ENCODE assay signal across 11 mouse cellular contexts in the genomic region with DNA sequence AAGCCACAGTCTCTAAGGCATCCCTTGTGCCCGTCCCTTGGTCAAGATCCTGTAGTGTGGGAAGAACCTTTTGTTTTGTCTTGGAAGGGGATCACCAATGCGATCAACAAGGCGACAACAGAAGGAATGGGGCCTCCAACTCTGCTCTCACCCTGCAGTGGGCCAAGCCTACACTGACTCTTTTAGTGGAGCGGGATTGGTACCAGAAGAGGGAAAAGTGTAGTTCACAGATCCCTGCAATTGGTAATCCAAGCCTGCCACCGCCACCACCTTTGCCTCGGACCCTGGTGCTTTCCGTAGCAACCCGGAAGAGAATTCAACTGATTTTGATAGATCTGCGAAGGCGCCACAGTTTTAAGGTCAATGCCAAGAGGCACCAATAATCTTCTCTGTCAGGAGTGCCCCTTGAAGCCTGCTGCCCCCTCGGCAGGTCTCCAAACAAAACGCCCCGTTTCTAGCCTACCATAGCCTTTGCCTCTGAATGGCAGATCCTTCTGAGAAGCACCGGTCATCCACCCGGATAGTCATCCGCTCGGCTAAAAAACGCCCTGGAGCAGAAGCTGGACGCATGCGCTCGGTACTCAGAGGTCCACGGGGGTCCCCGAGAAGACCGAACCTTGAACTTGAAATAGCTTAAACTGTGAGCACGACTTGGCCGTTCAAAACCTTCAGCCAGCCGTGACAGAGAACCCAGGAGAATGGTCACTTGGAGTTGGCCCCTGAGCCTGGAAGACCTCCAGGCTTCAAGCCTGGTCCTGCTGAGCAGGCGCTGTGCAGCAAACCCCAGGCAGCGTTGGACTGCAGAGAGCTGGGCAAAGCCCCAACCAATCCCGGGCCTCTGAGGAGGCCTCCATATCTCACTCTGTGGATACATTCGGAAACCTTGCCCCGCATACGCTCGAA. TPM values are rescaled to one million over a fixed set of nuclear protein-coding genes. Genes with fewer than 3 reads are reported as not detected.
DNase-seq lines count a peak whose midpoint lies in the region; ATAC-seq and TF ChIP-seq lines count a peak whose summit lies in the region.
"Had no signal": no experiment of that assay in that cellular context is flagged by ENCODE, and none has a peak within 500 bp of the region (broad histone marks: within the 10 kb centered on the region; RNA-seq: fewer than 3 reads in every experiment).

No protein-coding gene starts in this region.

- no peak overlapping the region for H3K9ac ChIP-seq in hindbrain, embryonic 13.5 days
- H3K9ac ChIP-seq in hindbrain, embryonic 16.5 days (ENCODE audit: low read depth, low read length) = no peak overlapping the region
- H3K9ac ChIP-seq in midbrain, embryonic 11.5 days (ENCODE audit: low read length) = no peak overlapping the region
- H3K9ac ChIP-seq in midbrain, embryonic 13.5 days (replicated peaks) = no peak overlapping the region
- no peak overlapping the region for H3K9ac ChIP-seq in stomach, postnatal 0 days (ENCODE audit: low read length)
- H3K9ac ChIP-seq: hindbrain, embryonic 15.5 days; midbrain, embryonic 12.5 days had no signal

- under 1% methylated on average over 34 of the region's 34 CpGs for WGBS in hindbrain, embryonic 13.5 days
- 1% methylated on average over 34 of the region's 34 CpGs for WGBS in hindbrain, embryonic 16.5 days
- WGBS in midbrain, embryonic 11.5 days = under 1% methylated on average over 34 of the region's 34 CpGs
- WGBS in midbrain, embryonic 13.5 days = under 1% methylated on average over 34 of the region's 34 CpGs
- WGBS in stomach, postnatal 0 days = 5% methylated on average over 34 of the region's 34 CpGs

- no peak for TF ChIP-seq CTCF in stomach, postnatal 0 days (IDR thresholded peaks at IDR 0.05; ENCODE audit: low read depth)

- no peak for TF ChIP-seq EP300 in stomach, postnatal 0 days (optimal IDR thresholded peaks at IDR 0.05)

- ATAC-seq in hindbrain, embryonic 13.5 days (ENCODE audit: low FRiP score) = no peak
- no peak for ATAC-seq in hindbrain, embryonic 16.5 days
- ATAC-seq in midbrain, embryonic 11.5 days (ENCODE audit: low FRiP score) = no peak
- ATAC-seq in midbrain, embryonic 13.5 days = no peak
- ATAC-seq in stomach, postnatal 0 days (ENCODE audit: low FRiP score, low TSS enrichment) = no peak

- no peak overlapping the region for H3K4me2 ChIP-seq in hindbrain, embryonic 13.5 days
- no peak overlapping the region; the same call in 1 of the 2 replicates for H3K4me2 ChIP-seq in hindbrain, embryonic 16.5 days (ENCODE audit: low read length)
- no peak overlapping the region for H3K4me2 ChIP-seq in midbrain, embryonic 11.5 days
- no peak overlapping the region for H3K4me2 ChIP-seq in midbrain, embryonic 13.5 days (replicated peaks)
- H3K4me2 ChIP-seq in stomach, postnatal 0 days (replicated peaks; ENCODE audit: low read depth) = no peak overlapping the region
- H3K4me2 ChIP-seq: hindbrain, embryonic 15.5 days; midbrain, embryonic 12.5 days had no signal

- H3K27me3 ChIP-seq in hindbrain, embryonic 13.5 days = peaks cover 100% of the 10 kb centered on the region
- peaks cover 70% of the 10 kb centered on the region for H3K27me3 ChIP-seq in hindbrain, embryonic 16.5 days (replicated peaks; ENCODE audit: control insufficient read depth, insufficient read depth, low read length)
- H3K27me3 ChIP-seq in midbrain, embryonic 11.5 days (ENCODE audit: control insufficient read depth, insufficient read depth, low read length) = peaks cover 94% of the 10 kb centered on the region
- H3K27me3 ChIP-seq in midbrain, embryonic 13.5 days = peaks cover 96% of the 10 kb centered on the region
- H3K27me3 ChIP-seq in stomach, postnatal 0 days (ENCODE audit: control insufficient read depth, insufficient read depth, low read length) = peaks cover 43% of the 10 kb centered on the region

- no peak overlapping the region for H3K27ac ChIP-seq in hindbrain, embryonic 13.5 days
- no peak overlapping the region for H3K27ac ChIP-seq in hindbrain, embryonic 16.5 days (ENCODE audit: low read depth, low read length)
- no peak overlapping the region for H3K27ac ChIP-seq in midbrain, embryonic 11.5 days (ENCODE audit: low read depth, low read length)
- H3K27ac ChIP-seq in midbrain, embryonic 13.5 days = no peak overlapping the region
- H3K27ac ChIP-seq in stomach, postnatal 0 days (replicated peaks) = no peak overlapping the region
- H3K27ac ChIP-seq: hindbrain, embryonic 15.5 days; left cerebral cortex, adult 2 months; midbrain, embryonic 12.5 days had no signal

- no peaks in the 10 kb centered on the region for H3K9me3 ChIP-seq in hindbrain, embryonic 13.5 days
- H3K9me3 ChIP-seq in hindbrain, embryonic 16.5 days (ENCODE audit: control insufficient read depth, low read length) = no peaks in the 10 kb centered on the region
- H3K9me3 ChIP-seq in midbrain, embryonic 11.5 days (ENCODE audit: control insufficient read depth, low read length) = no peaks in the 10 kb centered on the region
- no peaks in the 10 kb centered on the region for H3K9me3 ChIP-seq in midbrain, embryonic 13.5 days
- no peaks in the 10 kb centered on the region for H3K9me3 ChIP-seq in stomach, postnatal 0 days (ENCODE audit: control insufficient read depth, low read length)
- H3K9me3 ChIP-seq: hindbrain, embryonic 15.5 days; midbrain, embryonic 12.5 days had no signal

- 0 out of 2 replicates have a peak overlapping the region, but pooled peaks have one; percentile 7 for H3K4me3 ChIP-seq in hindbrain, embryonic 13.5 days
- H3K4me3 ChIP-seq in hindbrain, embryonic 16.5 days (ENCODE audit: low read length) = no peak overlapping the region; the same call in 1 of the 2 replicates
- no peak overlapping the region for H3K4me3 ChIP-seq in midbrain, embryonic 11.5 days (ENCODE audit: low read depth, low read length)
- no peak overlapping the region for H3K4me3 ChIP-seq in midbrain, embryonic 13.5 days (replicated peaks)
- H3K4me3 ChIP-seq in stomach, postnatal 0 days (ENCODE audit: low read depth, low read length) = no peak overlapping the region
- H3K4me3 ChIP-seq: hindbrain, embryonic 15.5 days; left cerebral cortex, adult 2 months; midbrain, embryonic 12.5 days had no signal

- no peaks in the 10 kb centered on the region for H3K36me3 ChIP-seq in hindbrain, embryonic 13.5 days
- no peaks in the 10 kb centered on the region for H3K36me3 ChIP-seq in hindbrain, embryonic 16.5 days (ENCODE audit: control insufficient read depth, insufficient read depth, low read length)
- H3K36me3 ChIP-seq in midbrain, embryonic 11.5 days (ENCODE audit: control insufficient read depth, insufficient read depth, low read length) = no peaks in the 10 kb centered on the region
- no peaks in the 10 kb centered on the region for H3K36me3 ChIP-seq in midbrain, embryonic 13.5 days
- no peaks in the 10 kb centered on the region for H3K36me3 ChIP-seq in stomach, postnatal 0 days (ENCODE audit: control insufficient read depth, insufficient read depth, low read length)
- H3K36me3 ChIP-seq: hindbrain, embryonic 15.5 days; midbrain, embryonic 12.5 days had no signal

- peaks cover 17% of the 10 kb centered on the region for H3K4me1 ChIP-seq in hindbrain, embryonic 13.5 days (replicated peaks)
- H3K4me1 ChIP-seq in hindbrain, embryonic 16.5 days (ENCODE audit: control insufficient read depth, insufficient read depth, low read depth, low read length) = peaks cover 9% of the 10 kb centered on the region
- peaks cover 18% of the 10 kb centered on the region for H3K4me1 ChIP-seq in midbrain, embryonic 11.5 days (ENCODE audit: control insufficient read depth, insufficient read depth, low read length)
- H3K4me1 ChIP-seq in midbrain, embryonic 13.5 days (replicated peaks) = peaks cover 20% of the 10 kb centered on the region
- H3K4me1 ChIP-seq in stomach, postnatal 0 days (replicated peaks; ENCODE audit: control insufficient read depth, insufficient read depth) = no peaks in the 10 kb centered on the region

- DNase-seq in cerebellum, postnatal 14 days = peak; percentile 27 to 47
- no peak for DNase-seq in cerebellum, adult 8-10 months
- DNase-seq in midbrain, embryonic 11.5 days (ENCODE audit: low spot score, missing footprints) = peak; percentile 96
- peak; percentile 28 for DNase-seq in stomach, postnatal 0 days (ENCODE audit: low spot score)
- no peak for DNase-seq in urinary bladder, postnatal 36 days (ENCODE audit: low spot score in 2 of 2)

RNA-seq across cellular contexts. Expression of gene Vax2, which starts 3.4 kb away (rescaled TPM):
- polyA plus RNA-seq in hindbrain, embryonic 13.5 days (2015; fragmentation: Nextera tagmentation; extraction: Ambion mirVana) = not detected in 2 replicates
- polyA plus RNA-seq in hindbrain, embryonic 16.5 days (2015; fragmentation: Nextera tagmentation; extraction: Ambion mirVana) = not detected in 2 replicates
- polyA plus RNA-seq in midbrain, embryonic 11.5 days (2014; fragmentation: Nextera tagmentation; extraction: Ambion mirVana) = 0.25 and 0.26 TPM in 2 replicates
- 0.32 and 0.46 TPM in 2 replicates for polyA plus RNA-seq in midbrain, embryonic 13.5 days (2015; fragmentation: Nextera tagmentation; extraction: Ambion mirVana)
- 0.07 TPM in 1 of 2 replicates, not detected in the other for polyA plus RNA-seq in stomach, postnatal 0 days (2015; fragmentation: Nextera tagmentation; extraction: Ambion mirVana)
- polyA plus RNA-seq: hindbrain, embryonic 15.5 days had no signal

RNA-seq across cellular contexts. Expression of gene Atp6v1b1, which starts 28.3 kb away (rescaled TPM):
- polyA plus RNA-seq in hindbrain, embryonic 13.5 days (2015; fragmentation: Nextera tagmentation; extraction: Ambion mirVana) = not detected in 2 replicates
- 0.14 TPM in 1 of 2 replicates, not detected in the other for polyA plus RNA-seq in hindbrain, embryonic 16.5 days (2015; fragmentation: Nextera tagmentation; extraction: Ambion mirVana)
- polyA plus RNA-seq in midbrain, embryonic 11.5 days (2014; fragmentation: Nextera tagmentation; extraction: Ambion mirVana) = not detected in 2 replicates
- polyA plus RNA-seq in midbrain, embryonic 13.5 days (2015; fragmentation: Nextera tagmentation; extraction: Ambion mirVana) = not detected in 2 replicates
- 0.08 and 0.30 TPM in 2 replicates for polyA plus RNA-seq in stomach, postnatal 0 days (2015; fragmentation: Nextera tagmentation; extraction: Ambion mirVana)
- polyA plus RNA-seq: hindbrain, embryonic 15.5 days; midbrain, embryonic 12.5 days had no signal

RNA-seq across cellular contexts. Expression of gene Cd207, which starts 36.8 kb away (rescaled TPM):
- polyA plus RNA-seq in hindbrain, embryonic 13.5 days (2015; fragmentation: Nextera tagmentation; extraction: Ambion mirVana) = not detected in 2 replicates
- polyA plus RNA-seq in hindbrain, embryonic 16.5 days (2015; fragmentation: Nextera tagmentation; extraction: Ambion mirVana) = not detected in 2 replicates
- polyA plus RNA-seq in midbrain, embryonic 11.5 days (2014; fragmentation: Nextera tagmentation; extraction: Ambion mirVana) = not detected in 2 replicates
- polyA plus RNA-seq in midbrain, embryonic 13.5 days (2015; fragmentation: Nextera tagmentation; extraction: Ambion mirVana) = not detected in 2 replicates
- not detected in 2 replicates for polyA plus RNA-seq in stomach, postnatal 0 days (2015; fragmentation: Nextera tagmentation; extraction: Ambion mirVana)
- polyA plus RNA-seq: hindbrain, embryonic 15.5 days; midbrain, embryonic 12.5 days had no signal

RNA-seq across cellular contexts. Expression of gene Ankrd53, which starts 48.0 kb away (rescaled TPM):
- 0.19 and 0.21 TPM in 2 replicates for polyA plus RNA-seq in hindbrain, embryonic 13.5 days (2015; fragmentation: Nextera tagmentation; extraction: Ambion mirVana)
- polyA plus RNA-seq in hindbrain, embryonic 16.5 days (2015; fragmentation: Nextera tagmentation; extraction: Ambion mirVana) = 0.30 TPM in 1 of 2 replicates, not detected in the other
- 0.18 TPM in 1 of 2 replicates, not detected in the other for polyA plus RNA-seq in midbrain, embryonic 11.5 days (2014; fragmentation: Nextera tagmentation; extraction: Ambion mirVana)
- 0.17 and 0.21 TPM in 2 replicates for polyA plus RNA-seq in midbrain, embryonic 13.5 days (2015; fragmentation: Nextera tagmentation; extraction: Ambion mirVana)
- polyA plus RNA-seq in stomach, postnatal 0 days (2015; fragmentation: Nextera tagmentation; extraction: Ambion mirVana) = not detected in 2 replicates
- polyA plus RNA-seq: midbrain, embryonic 12.5 days had no signal

RNA-seq across cellular contexts. Expression of gene Clec4f, which starts 58.5 kb away (rescaled TPM):
- polyA plus RNA-seq in hindbrain, embryonic 13.5 days (2015; fragmentation: Nextera tagmentation; extraction: Ambion mirVana) = not detected in 2 replicates
- not detected in 2 replicates for polyA plus RNA-seq in hindbrain, embryonic 16.5 days (2015; fragmentation: Nextera tagmentation; extraction: Ambion mirVana)
- polyA plus RNA-seq in midbrain, embryonic 11.5 days (2014; fragmentation: Nextera tagmentation; extraction: Ambion mirVana) = not detected in 2 replicates
- not detected in 2 replicates for polyA plus RNA-seq in midbrain, embryonic 13.5 days (2015; fragmentation: Nextera tagmentation; extraction: Ambion mirVana)
- 0.11 and 0.15 TPM in 2 replicates for polyA plus RNA-seq in stomach, postnatal 0 days (2015; fragmentation: Nextera tagmentation; extraction: Ambion mirVana)
- polyA plus RNA-seq: hindbrain, embryonic 15.5 days; midbrain, embryonic 12.5 days had no signal

Comparison
In these comparisons a context has a peak if more than half of its experiments do, and no peak if none do; other contexts are left out.
1. DNase-seq: peak in cerebellum, postnatal 14 days (2 of 2), midbrain, embryonic 11.5 days (single experiment) and stomach, postnatal 0 days (single experiment); none in cerebellum, adult 8-10 months (single experiment) and urinary bladder, postnatal 36 days (0 of 2).